Mouse (Mus musculus): ENCODE measurements around the gene Tmem184b. TPM values are rescaled to one million over a fixed set of nuclear protein-coding genes. Genes with fewer than 3 reads are reported as not detected.

Tmem184b gene
- polyA plus RNA-seq, 1 experiment from 2014 or later = 43.1 TPM

GRCm38 (mm10) chr15:79409077-79409573 lies 5.8 kb upstream of the Tmem184b start:
- no peak for ATAC-seq (ENCODE audit: low FRiP score)
- H3K27me3 ChIP-seq (replicated peaks) = 0 out of 2 replicates have a peak, but pooled peaks cover 5% of the 10 kb centered on the region
- H3K9me3 ChIP-seq (replicated peaks) = no peaks in the 10 kb centered on the region
- H3K36me3 ChIP-seq = no peaks in the 10 kb centered on the region
- WGBS = 92% methylated on average over 4 of the region's 4 CpGs
- no peak overlapping the region for H3K4me3 ChIP-seq (replicated peaks)
- peaks cover 3% of the 10 kb centered on the region for H3K4me1 ChIP-seq
- no peak overlapping the region for H3K27ac ChIP-seq (replicated peaks)
- no peak overlapping the region for H3K4me2 ChIP-seq
- H3K9ac ChIP-seq (replicated peaks) = no peak overlapping the region

GRCm38 (mm10) chr15:79406564-79406963 lies 3.2 kb upstream of the Tmem184b start:
- Histone ChIP-seq H3K27me3 (replicated peaks) (0 out of 2 replicates have a peak, but pooled peaks cover 5% of the 10 kb centered on the region), H3K36me3 (no peaks in the 10 kb centered on the region), H3K27ac (replicated peaks) (no peak overlapping the region), H3K4me2 (no peak overlapping the region), H3K4me3 (replicated peaks) (no peak overlapping the region), H3K9me3 (replicated peaks) (no peaks in the 10 kb centered on the region), H3K4me1 (peaks cover 20% of the 10 kb centered on the region), H3K9ac (replicated peaks) (no peak overlapping the region)
- no peak for ATAC-seq (ENCODE audit: low FRiP score)
- WGBS = 85% methylated on average over 4 of the region's 4 CpGs

GRCm38 (mm10) chr15:79404277-79404676 lies 908 bp upstream of the Tmem184b start:
- no peak overlapping the region for H3K9ac ChIP-seq (replicated peaks)
- peaks cover 43% of the 10 kb centered on the region for H3K4me1 ChIP-seq
- H3K27me3 ChIP-seq (replicated peaks) = 0 out of 2 replicates have a peak, but pooled peaks cover 5% of the 10 kb centered on the region
- no peaks in the 10 kb centered on the region for H3K36me3 ChIP-seq
- peak overlapping the region; percentile 90 for H3K4me2 ChIP-seq
- no peak overlapping the region for H3K27ac ChIP-seq (replicated peaks)
- no peaks in the 10 kb centered on the region for H3K9me3 ChIP-seq (replicated peaks)
- WGBS = 74% methylated on average over 1 of the region's 1 CpGs
- no peak for ATAC-seq (ENCODE audit: low FRiP score)
- no peak overlapping the region; the same call in 1 of the 2 replicates for H3K4me3 ChIP-seq (replicated peaks)

GRCm38 (mm10) chr15:79403763-79404210 lies 418 bp upstream of the Tmem184b start:
- Histone ChIP-seq H3K4me1 (peaks cover 44% of the 10 kb centered on the region), H3K27me3 (replicated peaks) (0 out of 2 replicates have a peak, but pooled peaks cover 5% of the 10 kb centered on the region), H3K27ac (replicated peaks) (peak overlapping the region; percentile 84), H3K9me3 (replicated peaks) (no peaks in the 10 kb centered on the region), H3K9ac (replicated peaks) (peak overlapping the region; percentile 94), H3K4me3 (replicated peaks) (peak overlapping the region; percentile 99), H3K36me3 (no peaks in the 10 kb centered on the region), H3K4me2 (peak overlapping the region; percentile 90)
- ATAC-seq (ENCODE audit: low FRiP score) = no peak
- WGBS = 16% methylated on average over 9 of the region's 9 CpGs

- 20% methylated on average over 5 of the region's 5 CpGs for WGBS
- H3K27ac ChIP-seq (replicated peaks) = peak overlapping the region; percentile 84; the same call in 1 of the 2 replicates
- H3K9me3 ChIP-seq (replicated peaks) = no peaks in the 10 kb centered on the region
- H3K36me3 ChIP-seq = 0 out of 2 replicates have a peak, but pooled peaks cover 2% of the 10 kb centered on the region
- ATAC-seq (ENCODE audit: low FRiP score) = no peak
- H3K4me1 ChIP-seq = peaks cover 51% of the 10 kb centered on the region
- H3K9ac ChIP-seq (replicated peaks) = peak overlapping the region; percentile 94
- H3K4me3 ChIP-seq (replicated peaks) = peak overlapping the region; percentile 99
- 0 out of 2 replicates have a peak, but pooled peaks cover 5% of the 10 kb centered on the region for H3K27me3 ChIP-seq (replicated peaks)
- peak overlapping the region; percentile 90 for H3K4me2 ChIP-seq
These were observed 1.2 kb downstream of the Tmem184b start for GRCm38 (mm10) chr15:79402176-79402575.

GRCm38 (mm10) chr15:79400975-79401365 lies 2.4 kb downstream of the Tmem184b start:
- Histone ChIP-seq H3K27me3 (replicated peaks) (0 out of 2 replicates have a peak, but pooled peaks cover 3% of the 10 kb centered on the region), H3K9ac (replicated peaks) (peak overlapping the region; percentile 38), H3K27ac (replicated peaks) (0 out of 2 replicates have a peak overlapping the region, but pooled peaks have one; percentile 28), H3K9me3 (replicated peaks) (no peaks in the 10 kb centered on the region), H3K36me3 (peaks cover 2% of the 10 kb centered on the region; the same call in 1 of the 2 replicates), H3K4me3 (replicated peaks) (peak overlapping the region; percentile 99), H3K4me1 (peaks cover 51% of the 10 kb centered on the region), H3K4me2 (peak overlapping the region; percentile 90)
- 45% methylated on average over 7 of the region's 7 CpGs for WGBS
- ATAC-seq (ENCODE audit: low FRiP score) = no peak

- Histone ChIP-seq H3K36me3 (peaks cover 2% of the 10 kb centered on the region; the same call in 1 of the 2 replicates), H3K4me3 (replicated peaks) (0 out of 2 replicates have a peak overlapping the region, but pooled peaks have one; percentile 99), H3K27ac (replicated peaks) (0 out of 2 replicates have a peak overlapping the region, but pooled peaks have one; percentile 28), H3K4me1 (peaks cover 55% of the 10 kb centered on the region), H3K4me2 (peak overlapping the region; percentile 90), H3K27me3 (replicated peaks) (0 out of 2 replicates have a peak, but pooled peaks cover 3% of the 10 kb centered on the region), H3K9me3 (replicated peaks) (no peaks in the 10 kb centered on the region), H3K9ac (replicated peaks) (no peak overlapping the region)
- no peak for ATAC-seq (ENCODE audit: low FRiP score)
- WGBS = 78% methylated on average over 6 of the region's 6 CpGs
These were observed 3.0 kb downstream of the Tmem184b start for GRCm38 (mm10) chr15:79400134-79400974.

GRCm38 (mm10) chr15:79399231-79400052 lies 3.9 kb downstream of the Tmem184b start:
- Histone ChIP-seq H3K4me3 (replicated peaks) (no peak overlapping the region), H3K4me2 (no peak overlapping the region), H3K27ac (replicated peaks) (no peak overlapping the region; the same call in 1 of the 2 replicates), H3K9me3 (replicated peaks) (no peaks in the 10 kb centered on the region), H3K9ac (replicated peaks) (no peak overlapping the region), H3K27me3 (replicated peaks) (0 out of 2 replicates have a peak, but pooled peaks cover 3% of the 10 kb centered on the region), H3K4me1 (peaks cover 65% of the 10 kb centered on the region), H3K36me3 (peaks cover 2% of the 10 kb centered on the region; the same call in 1 of the 2 replicates)
- no peak for ATAC-seq (ENCODE audit: low FRiP score)
- 78% methylated on average over 14 of the region's 14 CpGs for WGBS

- Histone ChIP-seq H3K9ac (replicated peaks) (no peak overlapping the region), H3K4me2 (no peak overlapping the region), H3K9me3 (replicated peaks) (no peaks in the 10 kb centered on the region), H3K27me3 (replicated peaks) (no peaks in the 10 kb centered on the region), H3K36me3 (peaks cover 2% of the 10 kb centered on the region; the same call in 1 of the 2 replicates), H3K27ac (replicated peaks) (no peak overlapping the region), H3K4me1 (peaks cover 73% of the 10 kb centered on the region), H3K4me3 (replicated peaks) (no peak overlapping the region)
- 83% methylated on average over 11 of the region's 11 CpGs for WGBS
- ATAC-seq (ENCODE audit: low FRiP score) = no peak
These were observed 6.6 kb downstream of the Tmem184b start for GRCm38 (mm10) chr15:79396736-79397135.

GRCm38 (mm10) chr15:79395281-79395680 lies 8.1 kb downstream of the Tmem184b start:
- 87% methylated on average over 6 of the region's 6 CpGs for WGBS
- Histone ChIP-seq H3K4me2 (peak overlapping the region; percentile 9), H3K27me3 (replicated peaks) (no peaks in the 10 kb centered on the region), H3K36me3 (peaks cover 2% of the 10 kb centered on the region; the same call in 1 of the 2 replicates), H3K9ac (replicated peaks) (no peak overlapping the region), H3K27ac (replicated peaks) (no peak overlapping the region), H3K9me3 (replicated peaks) (no peaks in the 10 kb centered on the region), H3K4me1 (peaks cover 67% of the 10 kb centered on the region), H3K4me3 (replicated peaks) (no peak overlapping the region)
- no peak for ATAC-seq (ENCODE audit: low FRiP score)

GRCm38 (mm10) chr15:79394842-79395241 lies 8.5 kb downstream of the Tmem184b start:
- 80% methylated on average over 4 of the region's 4 CpGs for WGBS
- no peaks in the 10 kb centered on the region for H3K9me3 ChIP-seq (replicated peaks)
- H3K4me2 ChIP-seq = peak overlapping the region; percentile 9; the same call in 1 of the 2 replicates
- no peaks in the 10 kb centered on the region for H3K27me3 ChIP-seq (replicated peaks)
- no peak overlapping the region for H3K27ac ChIP-seq (replicated peaks)
- H3K9ac ChIP-seq (replicated peaks) = no peak overlapping the region
- ATAC-seq (ENCODE audit: low FRiP score) = no peak
- H3K4me3 ChIP-seq (replicated peaks) = no peak overlapping the region
- H3K4me1 ChIP-seq = peaks cover 65% of the 10 kb centered on the region
- peaks cover 2% of the 10 kb centered on the region; the same call in 1 of the 2 replicates for H3K36me3 ChIP-seq
